Mouse (Mus musculus): ENCODE measurements at regions not wholly inside any gene's neighbourhood (a gene's known extent, or its start where the extent isn't known, plus 50 kb on each side); places are given as distances from the start of the nearest gene placed in this dataset.

DNA sequence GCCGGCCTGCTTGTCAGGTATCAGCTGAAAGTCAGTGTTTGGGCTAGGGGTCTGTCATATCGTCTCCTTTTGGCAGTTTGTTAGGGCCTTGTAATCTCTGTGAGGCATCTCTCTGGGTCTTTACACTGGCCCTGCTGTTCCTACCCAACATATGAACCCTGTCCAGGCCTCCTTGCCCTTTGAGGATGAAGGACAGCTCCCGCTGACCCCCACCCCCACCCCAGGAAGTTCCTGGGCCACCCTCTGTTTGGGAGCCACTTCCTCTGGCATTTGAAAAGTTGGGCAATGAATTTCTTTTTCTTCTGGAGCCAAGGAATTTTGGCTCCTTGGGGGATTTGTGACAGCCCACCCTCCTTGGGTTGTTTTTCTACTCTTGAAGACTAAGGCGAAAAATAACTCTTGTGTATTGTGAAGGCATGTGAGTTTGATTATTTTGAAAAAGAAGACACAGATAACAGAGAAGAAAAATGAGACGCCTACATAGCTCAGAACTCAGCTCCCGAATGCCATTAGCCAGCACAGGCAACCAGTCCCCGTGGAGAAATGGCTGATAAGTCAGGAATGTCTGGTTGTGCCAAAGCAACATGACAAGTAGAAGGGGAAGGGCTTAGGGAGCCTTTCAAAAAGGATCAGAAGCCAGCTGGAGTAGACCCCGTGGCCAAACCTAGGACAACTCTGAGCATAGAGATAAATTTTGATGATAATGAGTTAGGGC lies 249.5 kb downstream of the Gm49356 start:
- no peak for DNase-seq

DNA sequence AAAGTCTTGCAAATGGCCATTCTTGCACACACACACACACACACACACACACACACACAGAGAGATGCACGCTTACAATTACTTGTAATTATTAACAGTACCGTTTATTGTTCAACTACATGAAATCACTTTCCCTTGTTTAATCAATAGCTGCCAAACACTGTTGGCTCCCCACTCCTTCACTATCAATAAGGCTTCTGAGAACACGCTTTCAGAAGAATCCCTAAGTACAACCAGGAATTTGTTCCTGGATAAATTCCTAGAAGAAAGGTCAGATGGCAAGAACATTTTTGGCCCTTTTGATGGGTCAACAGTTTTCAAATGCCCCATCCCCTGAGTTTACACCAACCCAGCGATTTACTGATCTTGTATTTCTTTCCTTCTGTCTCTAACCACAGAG lies 252.5 kb downstream of the Gm49356 start:
- no peak for DNase-seq

DNA sequence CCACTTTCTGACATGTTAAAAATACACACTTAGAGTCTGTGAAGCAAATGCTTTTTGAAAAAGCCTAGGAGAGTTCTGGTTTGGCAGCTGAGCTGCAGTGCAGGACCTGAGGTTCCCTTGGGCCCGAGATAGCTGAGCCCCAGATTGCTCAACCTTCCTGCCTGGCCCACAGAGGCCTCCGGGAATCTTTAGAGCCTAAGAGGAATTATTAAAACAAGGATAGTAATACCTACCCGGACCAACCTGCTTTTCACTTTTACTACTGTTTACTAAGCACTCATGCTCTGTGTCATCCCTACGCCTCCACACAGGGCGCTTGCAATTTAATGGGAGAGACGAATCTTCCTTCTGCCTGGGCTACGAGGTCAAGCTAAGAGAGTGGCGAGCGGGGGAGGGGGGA lies 253.4 kb downstream of the Gm49356 start:
- DNase-seq = no peak

DNA sequence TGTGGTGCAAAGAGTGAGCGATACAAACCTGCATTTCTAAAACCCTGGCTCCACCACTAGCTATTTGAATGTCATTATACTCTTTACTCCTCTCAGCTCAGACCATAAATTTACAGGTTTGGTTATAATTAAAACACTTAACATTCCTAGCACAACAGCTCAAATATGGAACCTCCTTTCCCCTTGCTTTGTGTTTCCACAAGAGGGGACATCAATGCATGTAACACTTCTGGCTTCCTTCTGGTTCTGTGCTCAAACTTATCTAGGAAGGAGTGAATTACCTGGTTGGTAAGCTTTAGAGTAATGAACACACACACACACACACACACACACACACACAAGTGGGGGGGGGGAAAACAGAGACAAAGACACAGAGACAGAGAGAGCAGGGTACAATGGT lies 254.8 kb downstream of the Gm49356 start:
- no peak for DNase-seq

DNA sequence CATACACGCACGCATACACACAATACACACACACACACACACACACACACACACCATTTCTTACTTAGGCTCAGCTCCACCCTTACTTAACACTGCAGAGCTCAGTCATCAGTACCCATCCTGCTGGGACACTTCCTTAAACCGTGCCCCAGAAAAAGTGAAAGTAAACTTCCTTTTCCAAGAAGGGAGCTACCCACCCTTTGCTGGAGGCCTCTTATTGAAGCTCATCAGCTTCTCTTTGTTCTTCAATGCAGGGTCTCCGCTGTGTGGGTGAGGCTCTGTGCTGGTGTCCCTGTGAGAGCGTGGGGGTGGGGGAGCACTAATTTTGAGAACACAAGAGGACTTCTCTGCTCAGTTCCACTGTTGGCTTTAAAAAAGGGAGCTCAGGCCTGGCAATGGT lies 256.6 kb downstream of the Gm49356 start:
- no peak for DNase-seq

GRCm38 (mm10) chr15:59146111-59146510 lies 257.0 kb downstream of the Gm49356 start:
- DNase-seq = no peak

- no peak for DNase-seq
Measured at GRCm38 (mm10) chr15:59146586-59147085, 257.5 kb downstream of the Gm49356 start.

DNA sequence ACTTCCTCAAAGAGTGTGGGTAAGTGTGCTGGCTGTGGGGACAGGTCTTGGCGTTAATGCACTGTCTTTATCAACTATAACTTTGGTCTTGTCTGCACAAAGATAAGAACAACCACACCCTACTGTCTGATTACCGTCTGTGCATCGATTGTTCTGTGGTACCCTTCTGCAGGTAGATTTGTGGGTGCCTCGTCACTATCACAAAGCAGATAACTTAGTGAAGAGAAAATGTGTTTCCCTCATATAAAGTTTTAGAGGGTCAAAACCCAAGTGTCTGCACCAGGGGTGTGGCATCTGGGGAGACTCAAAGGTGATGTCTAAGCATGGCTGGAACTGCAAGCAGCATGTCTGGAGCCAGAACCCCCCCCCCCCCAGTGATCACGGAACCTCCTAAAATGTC lies 259.4 kb downstream of the Gm49356 start:
- no peak for DNase-seq

- no peak for DNase-seq
Measured at GRCm38 (mm10) chr15:59151506-59151905, 262.4 kb downstream of the Gm49356 start.

GRCm38 (mm10) chr15:59152786-59153388 lies 263.8 kb downstream of the Gm49356 start:
- DNase-seq = no peak

DNA sequence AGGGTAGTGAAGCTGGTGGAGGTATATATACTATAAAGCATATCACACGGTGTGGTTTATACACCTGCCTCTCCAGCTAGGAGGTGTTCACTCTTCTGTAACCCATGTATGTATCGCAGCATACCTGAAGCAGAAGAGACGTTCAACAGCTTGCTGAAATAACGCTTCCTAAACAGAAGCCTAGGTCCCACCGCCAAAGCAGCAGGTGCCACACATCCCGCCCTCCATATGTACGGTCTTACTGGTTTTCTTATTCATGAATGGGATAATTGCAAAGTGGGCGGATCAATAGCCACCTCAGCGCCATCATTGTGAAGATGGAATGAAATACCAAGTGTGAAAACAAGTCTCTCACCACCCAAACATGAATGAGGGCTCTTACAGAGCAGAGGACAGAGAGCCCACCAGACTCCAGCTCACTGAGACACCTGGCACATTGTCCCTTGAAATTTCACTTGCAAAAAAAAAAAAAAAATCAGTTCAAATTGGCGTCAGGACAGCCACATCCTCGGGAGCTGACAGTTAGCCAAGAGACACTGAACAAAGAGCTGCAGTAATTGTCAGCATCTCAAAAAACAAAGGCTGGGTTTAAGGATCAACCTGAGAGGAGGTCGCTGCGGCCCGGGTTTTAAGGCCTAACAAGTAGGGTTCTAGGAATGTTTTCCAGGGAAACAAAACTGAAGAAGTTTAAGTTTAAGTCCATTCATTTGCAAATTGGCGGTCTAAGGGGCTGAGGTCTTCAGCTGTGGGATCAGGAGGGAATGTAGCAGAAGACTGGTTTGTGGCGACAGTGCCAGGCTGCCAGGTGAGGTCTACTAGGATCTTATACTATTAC lies 264.5 kb downstream of the Gm49356 start:
- peak; percentile 60 to 68 for DNase-seq

DNA sequence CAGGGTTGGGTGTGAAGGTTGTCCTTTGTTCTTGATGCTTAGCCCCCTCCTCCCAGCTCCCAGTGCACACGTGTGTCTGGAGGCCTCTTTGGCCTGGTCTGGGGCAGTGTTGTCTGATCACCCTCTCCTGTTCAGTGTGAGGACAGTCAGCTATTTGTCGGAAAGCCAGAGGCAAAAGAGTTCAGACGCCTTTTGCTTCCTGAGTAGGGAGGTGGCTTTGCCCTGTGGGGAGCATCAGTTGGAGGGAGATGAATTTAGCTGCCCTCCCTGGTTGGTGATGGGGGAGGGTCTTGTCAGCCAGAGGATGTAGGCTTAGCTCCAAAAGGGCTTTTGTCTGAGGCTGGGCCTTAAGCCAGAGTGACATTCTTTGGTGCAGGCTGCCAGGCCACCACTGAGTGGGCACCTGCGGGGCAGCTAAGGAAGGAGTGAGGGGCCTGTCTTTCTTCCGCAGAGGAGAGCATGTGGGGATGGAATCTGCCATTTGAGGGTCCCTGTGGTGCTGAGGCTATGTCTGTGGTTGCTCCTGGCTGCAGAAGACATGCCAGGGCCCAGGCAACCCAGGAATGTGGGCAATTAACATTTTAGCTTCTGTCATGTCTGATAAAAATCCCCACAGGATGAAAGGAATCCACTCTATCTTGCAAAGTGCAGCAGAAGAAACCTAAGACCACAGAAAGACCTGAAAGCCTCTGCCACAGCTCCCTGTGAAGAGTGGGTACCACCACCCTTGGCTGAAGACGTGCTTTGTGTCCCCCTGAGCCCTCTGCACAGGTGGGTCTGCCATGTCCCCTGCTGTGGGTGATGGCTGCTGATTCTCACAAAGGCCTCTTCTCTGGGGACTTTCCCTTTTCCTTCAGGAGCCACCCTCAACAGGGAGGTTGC lies 265.6 kb downstream of the Gm49356 start:
- peak; percentile 88 to 97 for DNase-seq

DNA sequence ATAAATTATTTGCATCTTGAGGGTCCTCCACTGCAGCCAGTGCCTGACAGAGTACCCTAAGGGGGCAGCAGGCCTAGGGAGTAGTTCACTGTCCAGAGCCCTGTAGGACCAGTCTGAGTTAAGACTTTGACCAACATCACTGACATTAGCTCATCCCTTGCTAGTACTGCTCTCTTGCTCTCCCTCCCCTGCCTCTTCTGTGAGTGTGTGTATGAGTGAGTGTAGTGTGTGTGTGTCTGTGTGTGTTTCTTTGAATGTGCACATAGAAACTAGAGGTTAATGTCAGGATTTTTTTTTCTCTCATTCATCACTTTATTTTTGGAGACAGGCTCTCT lies 266.2 kb downstream of the Gm49356 start:
- DNase-seq = no peak

- DNase-seq = no peak
Measured at GRCm38 (mm10) chr15:59156328-59156727, 267.2 kb downstream of the Gm49356 start.

DNA sequence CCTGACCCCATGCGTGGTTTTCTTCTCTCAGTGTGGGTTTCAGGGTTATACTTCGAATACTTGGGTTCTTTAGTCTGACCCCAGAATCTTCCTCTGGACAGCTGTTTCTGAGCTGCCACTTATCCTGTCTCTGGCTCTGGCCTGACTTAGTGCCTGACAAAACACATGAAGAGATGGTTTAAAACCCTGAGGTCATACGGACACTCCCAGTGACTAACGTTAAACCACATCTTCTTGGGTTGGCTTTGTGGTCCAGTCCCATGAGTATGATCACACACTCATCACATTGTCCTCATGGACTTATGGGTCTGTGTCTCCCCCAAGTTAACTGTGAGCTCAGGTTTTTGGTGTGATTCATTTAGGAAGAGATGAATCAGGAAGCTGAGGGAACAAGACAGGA lies 269.7 kb downstream of the Gm49356 start:
- DNase-seq = no peak

DNA sequence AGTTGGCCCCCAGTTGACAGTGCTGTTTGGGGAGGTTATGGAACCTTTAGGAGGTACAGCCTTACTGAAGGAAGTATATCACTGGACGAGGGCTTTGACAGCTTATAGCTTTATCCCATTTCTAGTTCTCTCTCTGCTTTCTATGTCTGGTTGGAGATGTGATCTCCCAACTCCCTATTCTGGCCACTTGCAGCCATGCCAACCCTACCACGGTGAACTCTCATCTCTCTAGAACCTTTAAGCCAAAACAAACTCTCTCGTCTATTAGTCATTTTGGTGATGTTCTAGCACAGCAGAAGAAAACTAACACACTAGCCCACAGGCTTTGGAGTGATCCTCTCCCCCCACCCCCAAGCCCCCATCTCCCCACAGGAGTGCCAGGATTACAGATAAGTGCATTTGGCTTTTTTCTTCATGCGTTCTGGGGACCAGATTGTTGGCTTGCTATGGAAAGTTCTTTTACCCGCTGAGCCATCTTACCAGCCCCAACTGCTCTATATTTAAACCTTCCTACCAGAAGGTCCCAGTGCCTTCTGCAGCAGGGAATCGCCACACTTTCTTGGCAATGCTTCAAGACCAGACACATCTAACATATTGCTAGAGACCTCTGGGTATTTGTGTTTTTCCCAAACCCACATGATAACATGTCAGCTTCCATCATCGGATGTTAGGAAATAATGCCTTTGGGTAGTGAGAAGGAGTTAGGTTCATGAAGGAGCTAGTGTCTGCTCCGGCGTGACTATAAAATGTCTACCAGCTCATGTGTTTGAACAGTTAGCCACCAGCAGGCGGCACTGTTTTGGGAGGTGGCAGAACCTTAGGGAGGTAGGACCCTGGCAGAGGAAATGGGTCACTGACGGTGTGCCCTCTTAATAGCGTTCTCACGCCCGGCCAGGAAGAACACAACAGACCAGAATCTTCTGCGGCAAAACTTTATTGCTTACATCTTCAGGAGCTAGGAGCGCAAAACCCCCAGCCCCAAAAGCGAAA lies 272.1 kb downstream of the Gm49356 start:
- DNase-seq = peak; percentile 75 to 82

- DNase-seq = no peak
Measured at GRCm38 (mm10) chr15:59167937-59168659, 279.0 kb downstream of the Gm49356 start.

DNA sequence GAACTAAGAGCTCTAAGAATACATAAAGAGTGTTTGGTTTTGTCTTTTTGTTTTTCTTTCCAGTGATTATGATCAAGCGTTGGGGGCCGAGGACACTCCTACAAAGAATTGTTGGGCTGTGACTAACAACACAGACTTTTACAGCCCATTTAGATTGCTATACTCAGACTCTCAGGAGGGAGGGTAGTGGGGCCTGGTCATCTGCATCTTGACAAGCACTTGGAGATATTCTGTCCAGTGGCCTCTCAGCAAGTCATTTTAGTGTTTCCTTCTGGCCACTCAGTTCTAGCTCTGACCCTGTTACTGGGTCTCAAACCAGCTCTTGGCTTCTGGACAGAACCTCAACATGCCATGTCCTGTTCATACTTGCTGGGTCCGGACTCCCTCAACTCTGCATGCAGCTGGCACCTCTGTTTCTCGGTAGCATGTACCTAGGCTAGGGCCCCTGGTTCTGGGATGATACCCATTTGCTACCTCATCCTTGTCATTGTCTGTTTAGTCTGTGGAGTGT lies 279.6 kb downstream of the Gm49356 start:
- no peak for DNase-seq

DNA sequence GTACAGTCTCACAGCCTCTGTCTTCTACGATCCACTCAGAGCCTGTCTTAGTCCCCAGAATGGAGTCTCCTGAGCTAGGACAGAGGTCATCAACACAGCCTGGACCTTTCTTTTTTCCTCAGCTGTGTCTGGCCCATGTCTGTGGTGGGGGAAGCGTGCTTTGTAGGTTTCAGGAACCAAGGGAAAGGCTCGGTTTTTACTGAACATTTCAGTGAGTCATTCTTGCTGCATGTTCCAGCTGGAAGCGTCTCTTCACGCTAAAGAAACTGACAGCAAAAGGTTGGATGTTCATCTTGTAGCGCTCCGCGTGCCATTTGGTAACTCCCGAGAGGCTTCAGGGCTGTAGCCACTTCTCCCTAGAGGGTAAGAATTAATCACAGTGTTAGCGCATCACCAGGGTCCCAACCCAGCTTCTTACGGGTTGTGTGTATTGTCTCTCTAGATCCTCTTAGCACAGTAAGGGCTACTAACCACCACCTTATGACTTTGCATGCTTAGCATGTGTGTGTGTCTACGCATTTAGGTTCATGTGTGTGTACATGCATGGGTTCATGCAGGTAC lies 280.2 kb downstream of the Gm49356 start:
- no peak for DNase-seq

DNA sequence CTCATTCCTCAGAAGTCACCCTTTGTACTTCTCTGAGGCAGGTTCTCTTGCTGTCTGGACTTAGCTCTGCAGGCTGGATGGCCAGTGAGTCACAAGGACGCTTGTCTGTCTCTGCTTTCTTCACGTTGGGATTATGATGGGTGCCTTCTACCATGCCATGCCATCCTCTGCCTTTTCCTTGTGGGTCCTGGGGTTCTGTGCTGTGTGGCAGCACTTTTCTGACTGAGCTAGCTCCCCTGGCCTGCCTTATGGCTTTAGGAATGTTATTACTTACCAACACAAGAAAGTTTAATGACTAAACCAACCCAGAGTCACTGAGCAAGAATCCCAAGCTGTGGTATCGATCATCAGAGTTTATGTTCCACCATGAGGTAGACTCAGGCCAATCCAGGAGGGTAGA lies 280.7 kb downstream of the Gm49356 start:
- no peak for DNase-seq

All from cerebellum, postnatal 14 days (tissue).